Mouse (Mus musculus): Measurements from ENCODE around the gene Gabbr1. TPM values are rescaled to one million over a fixed set of nuclear protein-coding genes. Genes with fewer than 3 reads are reported as not detected.

Gene Gabbr1
- polyA plus RNA-seq, 1 experiment from 2014 or later, result 56.2 TPM

GRCm38 (mm10) chr17:37047332-37047976 lies 1.7 kb downstream of the Gabbr1 start:
- H3K4me1 ChIP-seq (replicated peaks), result peaks cover 62% of the 10 kb centered on the region
- H3K27me3 ChIP-seq, result peaks cover 5% of the 10 kb centered on the region; the same call in 1 of the 2 replicates
- peak overlapping the region; percentile 98 for H3K9ac ChIP-seq
- peak overlapping the region; percentile 88 for H3K4me2 ChIP-seq
- WGBS, result 16% methylated on average over 19 of the region's 19 CpGs
- H3K9me3 ChIP-seq, result no peaks in the 10 kb centered on the region
- no peak for ATAC-seq (ENCODE audit: low read depth)
- H3K36me3 ChIP-seq, result 0 out of 2 replicates have a peak, but pooled peaks cover 2% of the 10 kb centered on the region
- peak overlapping the region; percentile 94 for H3K27ac ChIP-seq (replicated peaks)
- peak overlapping the region; percentile 80 for H3K4me3 ChIP-seq

DNA sequence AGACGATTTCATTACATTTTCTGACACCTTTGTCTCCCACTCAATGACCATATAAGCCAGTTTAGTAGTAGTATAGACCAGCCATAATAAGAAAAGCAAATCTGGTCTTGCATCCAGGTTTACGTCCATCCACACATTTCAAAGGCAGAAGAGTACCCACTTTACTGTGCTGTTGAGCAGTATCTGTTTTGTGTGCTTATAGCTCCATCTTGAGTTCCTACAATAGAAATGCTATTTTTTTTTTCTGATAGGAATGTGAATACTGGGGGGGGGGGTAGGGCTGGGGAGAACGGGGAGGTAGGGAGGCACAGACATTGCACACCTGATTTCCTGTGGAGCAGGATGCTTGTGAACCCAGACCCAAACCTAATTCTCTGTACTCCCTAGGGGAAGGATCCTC lies 2.2 kb downstream of the Gabbr1 start:
- Histone ChIP-seq H3K4me1 (replicated peaks) (peaks cover 66% of the 10 kb centered on the region), H3K36me3 (0 out of 2 replicates have a peak, but pooled peaks cover 7% of the 10 kb centered on the region), H3K9me3 (no peaks in the 10 kb centered on the region), H3K4me3 (peak overlapping the region; percentile 80), H3K9ac (peak overlapping the region; percentile 98), H3K27me3 (peaks cover 5% of the 10 kb centered on the region; the same call in 1 of the 2 replicates), H3K27ac (replicated peaks) (no peak overlapping the region), H3K4me2 (peak overlapping the region; percentile 88)
- 23% methylated on average over 3 of the region's 3 CpGs for WGBS
- ATAC-seq (ENCODE audit: low read depth), result no peak

DNA sequence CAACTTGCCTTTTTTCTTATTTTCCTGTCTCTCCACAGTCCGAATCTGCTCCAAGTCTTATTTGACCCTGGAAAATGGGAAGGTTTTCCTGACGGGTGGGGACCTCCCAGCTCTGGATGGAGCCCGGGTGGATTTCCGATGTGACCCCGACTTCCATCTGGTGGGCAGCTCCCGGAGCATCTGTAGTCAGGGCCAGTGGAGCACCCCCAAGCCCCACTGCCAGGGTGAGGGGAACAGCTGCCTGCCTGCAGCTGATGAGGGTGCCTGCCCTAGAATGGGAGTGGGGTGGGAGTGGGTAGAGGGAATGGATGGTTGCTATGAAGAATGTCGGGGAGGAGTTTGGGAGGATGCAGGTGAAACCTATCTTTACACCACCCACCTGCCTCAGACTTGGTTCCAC lies 2.6 kb downstream of the Gabbr1 start:
- Histone ChIP-seq H3K4me1 (replicated peaks) (peaks cover 70% of the 10 kb centered on the region), H3K27me3 (peaks cover 5% of the 10 kb centered on the region; the same call in 1 of the 2 replicates), H3K27ac (replicated peaks) (no peak overlapping the region), H3K4me3 (peak overlapping the region; percentile 80), H3K36me3 (peaks cover 11% of the 10 kb centered on the region; the same call in 1 of the 2 replicates), H3K9me3 (no peaks in the 10 kb centered on the region), H3K9ac (peak overlapping the region; percentile 98), H3K4me2 (peak overlapping the region; percentile 88)
- WGBS, result 68% methylated on average over 7 of the region's 7 CpGs
- ATAC-seq (ENCODE audit: low read depth), result no peak

GRCm38 (mm10) chr17:37049570-37050310 lies 4.0 kb downstream of the Gabbr1 start:
- Histone ChIP-seq H3K9ac (peak overlapping the region; percentile 93), H3K27me3 (peaks cover 5% of the 10 kb centered on the region; the same call in 1 of the 2 replicates), H3K4me3 (peak overlapping the region; percentile 80), H3K4me2 (peak overlapping the region; percentile 88), H3K4me1 (replicated peaks) (peaks cover 69% of the 10 kb centered on the region), H3K9me3 (no peaks in the 10 kb centered on the region), H3K36me3 (peaks cover 25% of the 10 kb centered on the region), H3K27ac (replicated peaks) (peak overlapping the region; percentile 86)
- 1% methylated on average over 39 of the region's 39 CpGs for WGBS
- peak; percentile 1 for ATAC-seq (ENCODE audit: low read depth)

DNA sequence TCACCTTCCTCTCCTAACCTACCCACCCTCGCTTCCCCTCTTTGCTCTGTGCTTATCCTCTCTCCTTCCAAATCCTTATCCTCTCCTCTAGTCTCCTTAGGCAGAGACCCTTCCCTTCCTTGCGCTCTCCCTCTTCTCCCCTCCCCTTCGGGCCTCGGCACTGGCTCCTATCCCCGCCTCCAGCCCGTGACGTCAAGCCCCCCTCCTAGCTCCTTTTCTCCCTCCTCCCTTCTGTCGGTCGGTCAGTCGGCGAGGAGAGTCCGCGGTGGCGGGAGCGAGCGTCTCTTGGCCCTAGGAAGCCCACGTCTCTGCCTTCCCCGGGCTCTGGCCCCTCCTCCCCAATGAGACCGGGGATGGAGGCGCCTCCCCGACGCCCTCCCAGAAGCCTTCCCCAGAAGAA lies 4.6 kb downstream of the Gabbr1 start:
- Histone ChIP-seq H3K9me3 (no peaks in the 10 kb centered on the region), H3K9ac (peak overlapping the region; percentile 93), H3K4me2 (peak overlapping the region; percentile 88), H3K4me1 (replicated peaks) (peaks cover 63% of the 10 kb centered on the region), H3K36me3 (peaks cover 32% of the 10 kb centered on the region), H3K27ac (replicated peaks) (peak overlapping the region; percentile 86), H3K4me3 (peak overlapping the region; percentile 80), H3K27me3 (peaks cover 5% of the 10 kb centered on the region; the same call in 1 of the 2 replicates)
- peak; percentile 60 for ATAC-seq (ENCODE audit: low read depth)
- WGBS, result 2% methylated on average over 22 of the region's 22 CpGs

DNA sequence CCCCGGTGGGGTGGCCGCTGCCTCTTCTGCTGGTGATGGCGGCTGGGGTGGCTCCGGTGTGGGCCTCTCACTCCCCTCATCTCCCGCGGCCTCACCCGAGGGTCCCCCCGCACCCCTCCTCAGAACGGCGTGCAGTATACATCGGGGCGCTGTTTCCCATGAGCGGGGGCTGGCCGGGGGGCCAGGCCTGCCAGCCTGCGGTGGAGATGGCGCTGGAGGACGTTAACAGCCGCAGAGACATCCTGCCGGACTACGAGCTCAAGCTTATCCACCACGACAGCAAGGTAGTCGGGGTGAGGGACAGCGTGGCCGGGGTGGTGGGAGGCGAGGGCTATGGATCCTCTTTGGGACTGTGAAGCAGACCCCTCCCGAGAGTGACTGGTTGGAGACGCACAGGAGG lies 5.1 kb downstream of the Gabbr1 start:
- H3K9ac ChIP-seq, result peak overlapping the region; percentile 93
- peaks cover 5% of the 10 kb centered on the region; the same call in 1 of the 2 replicates for H3K27me3 ChIP-seq
- H3K27ac ChIP-seq (replicated peaks), result peak overlapping the region; percentile 86
- peak; percentile 21 for ATAC-seq (ENCODE audit: low read depth)
- H3K4me1 ChIP-seq (replicated peaks), result peaks cover 63% of the 10 kb centered on the region
- peaks cover 36% of the 10 kb centered on the region for H3K36me3 ChIP-seq
- H3K4me2 ChIP-seq, result peak overlapping the region; percentile 88
- no peaks in the 10 kb centered on the region for H3K9me3 ChIP-seq
- WGBS, result under 1% methylated on average over 27 of the region's 27 CpGs
- H3K4me3 ChIP-seq, result peak overlapping the region; percentile 80

DNA sequence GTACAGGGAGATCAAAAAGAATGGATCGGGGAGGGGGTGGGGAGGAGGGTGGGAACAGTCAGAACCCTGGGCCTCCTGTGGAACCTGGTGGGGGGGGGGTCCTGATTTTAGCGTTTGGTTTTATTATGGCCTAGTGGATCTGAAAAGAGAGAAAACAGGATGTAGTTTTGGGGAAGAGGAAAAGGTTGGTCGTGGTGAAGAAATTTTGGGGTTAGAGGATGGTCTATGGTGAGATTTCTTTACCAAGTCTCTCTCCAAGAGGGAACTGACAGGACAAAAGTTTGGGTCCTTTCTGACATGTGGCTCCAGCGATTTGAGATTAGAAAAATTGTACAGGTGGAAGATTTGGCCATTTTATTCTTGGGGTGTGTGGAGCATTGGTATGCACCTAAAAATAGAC lies 6.0 kb downstream of the Gabbr1 start:
- 55% methylated on average over 4 of the region's 4 CpGs for WGBS
- H3K27ac ChIP-seq (replicated peaks), result no peak overlapping the region
- no peaks in the 10 kb centered on the region for H3K9me3 ChIP-seq

DNA sequence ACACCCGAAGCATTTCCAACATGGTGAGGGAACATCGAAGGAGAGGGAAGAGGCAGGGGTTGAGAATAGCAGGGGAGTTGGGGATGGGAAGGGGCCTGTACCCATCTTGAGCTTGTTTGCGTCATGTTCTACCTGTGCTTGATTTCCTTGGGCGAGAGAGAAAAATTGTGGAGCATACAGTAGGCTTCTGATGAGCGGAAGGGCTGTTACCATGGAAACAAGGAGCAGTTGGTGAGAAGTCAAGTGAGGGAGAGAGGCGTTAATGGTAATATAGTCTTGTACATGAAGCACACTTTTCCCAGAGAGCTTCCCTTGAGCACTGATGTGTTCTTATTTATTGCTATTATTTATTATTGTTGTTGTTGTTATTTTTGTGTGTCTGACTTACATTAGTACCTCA lies 11.2 kb downstream of the Gabbr1 start:
- Histone ChIP-seq H3K27ac (replicated peaks) (no peak overlapping the region), H3K9me3 (no peaks in the 10 kb centered on the region), H3K4me2 (no peak overlapping the region), H3K4me3 (no peak overlapping the region), H3K27me3 (no peaks in the 10 kb centered on the region), H3K4me1 (replicated peaks) (peaks cover 15% of the 10 kb centered on the region), H3K9ac (no peak overlapping the region), H3K36me3 (peaks cover 97% of the 10 kb centered on the region)
- 77% methylated on average over 6 of the region's 6 CpGs for WGBS
- no peak for ATAC-seq (ENCODE audit: low read depth)

More for the DNA sequence above, 6.0 kb downstream of the Gabbr1 start:
- Histone ChIP-seq H3K4me2 (peak overlapping the region; percentile 88), H3K27me3 (peaks cover 5% of the 10 kb centered on the region; the same call in 1 of the 2 replicates), H3K4me1 (replicated peaks) (peaks cover 61% of the 10 kb centered on the region), H3K36me3 (peaks cover 45% of the 10 kb centered on the region), H3K9ac (peak overlapping the region; percentile 93), H3K4me3 (peak overlapping the region; percentile 80)
- no peak for ATAC-seq (ENCODE audit: low read depth)

GRCm38 (mm10) chr17:37061435-37061834 lies 15.7 kb downstream of the Gabbr1 start:
- no peaks in the 10 kb centered on the region for H3K27me3 ChIP-seq
- no peaks in the 10 kb centered on the region for H3K4me1 ChIP-seq (replicated peaks)
- peaks cover 99% of the 10 kb centered on the region for H3K36me3 ChIP-seq
- no peak overlapping the region for H3K4me2 ChIP-seq
- ATAC-seq (ENCODE audit: low read depth), result no peak
- H3K27ac ChIP-seq (replicated peaks), result no peak overlapping the region
- 82% methylated on average over 3 of the region's 3 CpGs for WGBS
- no peaks in the 10 kb centered on the region for H3K9me3 ChIP-seq
- H3K4me3 ChIP-seq, result no peak overlapping the region
- no peak overlapping the region for H3K9ac ChIP-seq

- Histone ChIP-seq H3K36me3 (peaks cover 99% of the 10 kb centered on the region), H3K27ac (replicated peaks) (no peak overlapping the region), H3K9me3 (no peaks in the 10 kb centered on the region), H3K27me3 (no peaks in the 10 kb centered on the region), H3K4me3 (no peak overlapping the region), H3K9ac (no peak overlapping the region), H3K4me1 (replicated peaks) (no peaks in the 10 kb centered on the region), H3K4me2 (no peak overlapping the region)
- WGBS, result 92% methylated on average over 10 of the region's 10 CpGs
- ATAC-seq (ENCODE audit: low read depth), result no peak
Measured at GRCm38 (mm10) chr17:37062101-37062641, 16.4 kb downstream of the Gabbr1 start.

DNA sequence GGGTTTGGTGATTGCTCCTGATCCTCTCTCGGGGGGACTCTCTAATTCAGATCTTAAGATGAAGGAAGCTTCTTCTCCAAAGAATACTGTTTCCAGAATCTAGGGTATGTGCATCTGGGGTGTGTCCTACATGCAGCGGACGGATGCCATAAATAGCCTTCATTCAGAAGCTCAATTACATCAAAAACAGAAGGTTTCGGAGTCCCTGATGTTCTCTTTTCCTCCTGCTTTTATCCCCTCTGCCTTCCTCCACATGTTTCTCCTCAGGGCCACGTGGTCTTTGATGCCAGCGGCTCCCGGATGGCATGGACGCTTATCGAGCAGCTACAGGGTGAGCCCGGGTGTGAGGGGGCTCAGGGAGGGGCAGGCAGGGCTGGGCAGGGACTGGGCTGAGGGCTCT lies 17.3 kb downstream of the Gabbr1 start:
- Histone ChIP-seq H3K27me3 (no peaks in the 10 kb centered on the region), H3K4me1 (replicated peaks) (no peaks in the 10 kb centered on the region), H3K4me3 (no peak overlapping the region), H3K9ac (no peak overlapping the region), H3K4me2 (no peak overlapping the region), H3K36me3 (peaks cover 99% of the 10 kb centered on the region), H3K27ac (replicated peaks) (no peak overlapping the region), H3K9me3 (no peaks in the 10 kb centered on the region)
- no peak for ATAC-seq (ENCODE audit: low read depth)
- WGBS, result 86% methylated on average over 10 of the region's 10 CpGs

Data from neural tube, embryonic 13.5 days (tissue).